Mouse (Mus musculus): ENCODE measurements around the gene Syt16. TPM values are rescaled to one million over a fixed set of nuclear protein-coding genes. Genes with fewer than 3 reads are reported as not detected.
A peak's percentile ranks its signal among the peaks of the same experiment; 100 is the strongest.

Gene Syt16
- polyA plus RNA-seq, 1 experiment from 2014 or later: 1.8 TPM

DNA sequence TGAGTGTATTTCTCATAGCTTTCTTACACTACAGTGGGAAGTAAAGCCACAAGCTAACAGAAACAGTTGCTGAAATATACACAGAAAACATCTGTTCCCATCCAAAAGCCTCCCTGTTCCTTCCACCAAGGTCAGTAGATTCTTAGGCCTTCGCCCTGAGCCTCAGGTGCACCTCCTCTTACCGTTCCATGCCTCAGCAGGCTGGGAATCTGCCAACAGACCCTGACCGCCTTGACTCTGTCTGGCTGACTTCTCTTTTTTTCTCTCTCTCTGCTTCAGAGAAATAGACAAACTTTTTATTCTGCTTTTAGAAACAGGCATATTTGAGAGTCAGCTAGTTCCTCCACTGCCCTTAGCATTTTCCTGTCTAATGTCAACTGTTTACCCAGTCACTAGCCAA is 19.3 kb upstream of the Syt16 start:
- Histone ChIP-seq H3K36me3 (replicated peaks) (peaks cover 97% of the 10 kb centered on the region), H3K4me3 (no peak overlapping the region), H3K27me3 (ENCODE audit: poor library complexity, severe bottlenecking) (no peaks in the 10 kb centered on the region), H3K9me3 (no peaks in the 10 kb centered on the region), H3K4me1 (no peaks in the 10 kb centered on the region), H3K27ac (no peak overlapping the region)
- DNase-seq (ENCODE audit: extremely low spot score, low spot score): no peak
- WGBS: 96% methylated on average over 3 of the region's 3 CpGs

DNA sequence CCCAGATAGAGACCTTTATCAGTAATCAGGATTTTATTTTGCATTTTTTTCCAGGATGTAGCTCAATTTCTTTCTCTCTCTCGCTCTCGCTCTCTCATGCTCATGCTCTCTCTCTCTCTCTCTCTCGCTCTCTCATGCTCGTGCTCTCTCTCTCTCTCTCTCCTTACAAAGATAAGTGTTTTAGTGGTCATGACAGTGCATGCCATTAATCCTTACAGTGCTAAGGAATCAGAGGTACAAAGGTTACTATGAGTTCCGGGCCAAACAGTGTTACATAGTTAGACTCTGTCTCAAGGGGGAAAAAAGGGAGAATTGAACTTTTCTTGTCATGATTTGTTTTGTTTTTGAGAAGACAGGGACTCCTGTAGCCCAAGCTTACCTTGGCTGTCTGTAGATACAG is 17.8 kb upstream of the Syt16 start:
- Histone ChIP-seq H3K4me1 (no peaks in the 10 kb centered on the region), H3K9me3 (no peaks in the 10 kb centered on the region), H3K27me3 (ENCODE audit: poor library complexity, severe bottlenecking) (no peaks in the 10 kb centered on the region), H3K27ac (no peak overlapping the region), H3K36me3 (replicated peaks) (peaks cover 97% of the 10 kb centered on the region), H3K4me3 (no peak overlapping the region)
- WGBS: 90% methylated on average over 5 of the region's 5 CpGs
- no peak for DNase-seq (ENCODE audit: extremely low spot score, low spot score)

DNA sequence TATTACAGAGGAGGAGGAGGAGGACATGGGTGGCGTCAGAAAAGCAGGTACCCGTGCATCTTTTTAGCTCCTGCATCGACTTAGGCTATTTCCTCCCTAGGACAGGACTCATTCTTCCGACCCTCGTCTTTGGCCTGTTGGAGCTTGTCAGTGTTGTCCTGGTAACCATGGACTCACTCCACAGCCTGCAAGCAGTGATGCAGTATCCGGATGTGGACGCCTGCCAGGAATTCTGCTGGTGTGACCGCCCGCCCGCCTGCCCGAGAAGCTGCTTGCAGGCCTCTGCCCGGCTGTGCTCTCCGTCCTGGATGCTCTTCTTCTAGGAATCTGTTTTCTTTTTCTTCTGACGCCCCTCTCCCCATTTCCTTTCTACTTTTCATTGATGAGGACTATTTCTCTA is 14.9 kb upstream of the Syt16 start:
- Histone ChIP-seq H3K4me1 (no peaks in the 10 kb centered on the region), H3K36me3 (replicated peaks) (peaks cover 90% of the 10 kb centered on the region), H3K9me3 (no peaks in the 10 kb centered on the region), H3K27ac (no peak overlapping the region), H3K27me3 (ENCODE audit: poor library complexity, severe bottlenecking) (no peaks in the 10 kb centered on the region), H3K4me3 (no peak overlapping the region)
- DNase-seq (ENCODE audit: extremely low spot score, low spot score): no peak
- WGBS: 91% methylated on average over 14 of the region's 14 CpGs

DNA sequence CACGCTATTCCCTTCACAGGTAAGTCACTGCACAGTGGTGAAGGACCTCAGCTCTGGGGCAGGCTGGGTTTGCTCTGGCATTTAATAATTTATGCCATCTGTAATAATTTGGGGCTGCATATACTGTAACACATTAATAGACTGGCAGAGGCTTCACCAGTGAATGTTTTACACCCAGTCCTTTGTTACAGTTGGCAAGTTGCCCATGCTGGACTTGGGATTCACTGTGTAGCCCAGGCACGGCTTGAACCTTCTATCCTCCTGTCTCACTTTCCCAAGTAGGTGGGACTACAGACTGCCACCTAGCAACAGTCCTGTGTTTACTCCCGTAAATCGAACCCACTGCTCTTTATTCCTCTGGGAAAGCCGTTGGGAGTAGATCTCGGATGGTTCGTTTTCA is 11.2 kb upstream of the Syt16 start:
- no peak for DNase-seq (ENCODE audit: extremely low spot score, low spot score)
- Histone ChIP-seq H3K27me3 (ENCODE audit: poor library complexity, severe bottlenecking) (no peaks in the 10 kb centered on the region), H3K4me3 (no peak overlapping the region), H3K4me1 (no peaks in the 10 kb centered on the region), H3K36me3 (replicated peaks) (peaks cover 55% of the 10 kb centered on the region), H3K9me3 (no peaks in the 10 kb centered on the region), H3K27ac (no peak overlapping the region)
- WGBS: 91% methylated on average over 7 of the region's 7 CpGs

DNA sequence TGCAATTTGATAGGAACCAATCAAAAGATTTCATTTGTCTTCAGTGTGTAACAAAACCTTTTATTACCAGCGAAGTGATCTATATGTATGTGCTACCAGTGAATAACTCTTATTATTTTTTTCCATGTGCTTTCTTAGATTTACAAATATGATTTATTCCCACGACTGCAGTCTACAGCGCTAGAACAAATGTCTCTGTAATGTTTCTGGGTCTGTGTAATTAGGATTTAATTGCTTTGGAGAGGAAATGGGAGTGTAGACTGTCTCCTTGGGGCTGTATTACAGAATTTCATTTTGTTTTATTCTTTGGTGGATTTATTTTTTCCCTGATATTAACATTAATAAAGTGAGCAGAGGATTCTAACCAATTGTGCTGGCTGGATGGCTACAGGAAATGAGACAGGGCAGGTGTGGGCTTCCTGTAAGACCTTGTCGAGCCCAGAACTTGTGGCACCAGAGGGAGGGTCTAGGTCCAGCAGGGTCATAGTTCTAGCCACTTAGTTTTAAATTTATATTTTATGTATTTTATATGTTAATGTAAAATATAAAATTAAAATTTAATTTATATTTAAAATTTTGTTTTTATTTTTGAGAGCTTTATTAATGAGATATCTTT is 9.0 kb upstream of the Syt16 start:
- 91% methylated on average over 4 of the region's 4 CpGs for WGBS
- Histone ChIP-seq H3K4me1 (no peaks in the 10 kb centered on the region), H3K4me3 (no peak overlapping the region), H3K36me3 (replicated peaks) (peaks cover 32% of the 10 kb centered on the region), H3K9me3 (no peaks in the 10 kb centered on the region), H3K27me3 (ENCODE audit: poor library complexity, severe bottlenecking) (peaks cover 4% of the 10 kb centered on the region; the same call in 1 of the 2 replicates), H3K27ac (no peak overlapping the region)
- DNase-seq (ENCODE audit: extremely low spot score, low spot score): no peak

DNA sequence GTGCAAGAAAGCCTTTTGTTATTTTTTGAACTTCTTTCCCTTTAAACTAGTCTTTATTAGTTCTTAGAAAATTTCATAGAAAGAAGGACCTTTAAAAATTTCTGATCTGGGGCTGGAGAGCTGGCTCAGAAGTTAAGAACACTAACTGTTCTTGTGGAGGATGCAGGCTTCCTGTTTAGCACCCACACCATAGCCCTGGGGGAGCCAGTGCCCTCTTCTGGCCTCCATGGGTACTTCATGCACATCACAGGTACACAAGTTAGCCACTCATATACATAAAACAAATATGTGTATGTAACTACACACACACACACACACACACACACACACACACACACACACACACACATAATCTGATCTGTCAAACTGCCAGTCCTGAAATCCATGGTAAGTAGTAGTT is 7.9 kb upstream of the Syt16 start:
- H3K9me3 ChIP-seq: no peaks in the 10 kb centered on the region
- H3K4me3 ChIP-seq: no peak overlapping the region
- no peak overlapping the region for H3K27ac ChIP-seq
- H3K27me3 ChIP-seq (ENCODE audit: poor library complexity, severe bottlenecking): peaks cover 6% of the 10 kb centered on the region; the same call in 1 of the 2 replicates
- no peaks in the 10 kb centered on the region for H3K4me1 ChIP-seq
- DNase-seq (ENCODE audit: extremely low spot score, low spot score): peak; percentile 22
- H3K36me3 ChIP-seq (replicated peaks): peaks cover 22% of the 10 kb centered on the region

DNA sequence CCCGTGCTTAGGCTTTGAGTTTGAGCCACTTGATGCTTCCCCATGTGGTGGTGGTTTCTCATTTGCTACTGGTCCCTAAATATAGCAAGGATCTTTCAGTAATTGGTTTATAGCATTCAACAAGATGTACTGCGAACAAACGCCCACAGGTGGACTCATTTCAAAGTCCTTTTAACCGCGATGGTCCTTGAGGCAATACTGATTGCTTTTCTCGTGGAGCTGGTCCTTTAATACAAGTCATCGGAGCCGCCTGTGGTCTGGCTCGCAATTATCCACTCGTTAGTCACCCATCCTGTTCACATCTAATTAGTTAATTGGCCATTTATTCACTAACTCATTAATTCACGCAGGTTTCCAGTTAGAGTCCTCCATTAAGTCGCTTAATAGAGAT is 560 bp upstream of the Syt16 start:
- H3K4me3 ChIP-seq: peak overlapping the region; percentile 65; the same call in 1 of the 2 replicates
- H3K27ac ChIP-seq: no peak overlapping the region
- no peaks in the 10 kb centered on the region for H3K36me3 ChIP-seq (replicated peaks)
- no peaks in the 10 kb centered on the region for H3K9me3 ChIP-seq
- WGBS: 45% methylated on average over 12 of the region's 12 CpGs
- H3K27me3 ChIP-seq (ENCODE audit: poor library complexity, severe bottlenecking): peaks cover 55% of the 10 kb centered on the region
- DNase-seq (ENCODE audit: extremely low spot score, low spot score): no peak
- H3K4me1 ChIP-seq: peaks cover 13% of the 10 kb centered on the region

DNA sequence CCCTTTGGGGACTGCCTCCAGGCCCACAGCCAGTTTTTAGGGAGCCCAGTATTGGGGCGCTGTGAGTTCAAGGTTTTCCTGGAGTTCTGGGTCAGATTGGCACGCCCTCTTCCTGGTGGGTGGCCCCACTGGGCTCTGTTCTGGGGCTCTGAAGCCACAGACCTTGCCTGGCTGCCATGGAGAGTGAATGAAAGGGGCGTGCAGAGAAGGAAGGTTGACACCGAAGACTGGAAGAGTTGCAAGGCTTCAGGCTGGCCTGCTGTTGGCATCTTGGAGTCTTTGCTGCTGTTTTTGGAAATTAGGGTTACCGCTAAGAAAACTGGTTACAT is 631 bp downstream of the Syt16 start:
- peaks cover 55% of the 10 kb centered on the region for H3K27me3 ChIP-seq (ENCODE audit: poor library complexity, severe bottlenecking)
- peak overlapping the region; percentile 65 for H3K4me3 ChIP-seq
- 30% methylated on average over 5 of the region's 5 CpGs for WGBS
- H3K4me1 ChIP-seq: peaks cover 13% of the 10 kb centered on the region
- H3K9me3 ChIP-seq: no peaks in the 10 kb centered on the region
- H3K36me3 ChIP-seq (replicated peaks): no peaks in the 10 kb centered on the region
- peak; percentile 29 for DNase-seq (ENCODE audit: extremely low spot score, low spot score)
- H3K27ac ChIP-seq: peak overlapping the region; percentile 79

DNA sequence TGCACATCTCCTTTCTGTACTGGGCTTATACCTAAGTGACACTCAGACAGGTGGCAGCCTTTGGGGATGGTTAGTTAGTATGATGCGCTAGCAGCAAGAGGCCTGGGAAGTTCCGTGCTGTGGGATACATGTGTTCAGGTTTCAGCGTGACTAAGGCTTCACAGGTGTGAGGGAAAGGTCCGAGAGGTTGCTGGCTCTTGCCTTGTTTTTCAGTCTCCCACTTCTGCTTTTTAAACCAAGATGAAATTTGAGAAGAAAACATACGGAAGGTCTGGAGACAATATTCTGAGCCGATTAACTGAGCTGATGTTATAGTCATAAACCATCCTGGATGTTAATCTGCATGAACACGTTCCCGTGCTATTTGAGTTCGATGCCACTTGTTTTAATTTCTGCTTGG is 5.0 kb downstream of the Syt16 start:
- H3K27me3 ChIP-seq (ENCODE audit: poor library complexity, severe bottlenecking): peaks cover 25% of the 10 kb centered on the region
- no peaks in the 10 kb centered on the region for H3K36me3 ChIP-seq (replicated peaks)
- H3K9me3 ChIP-seq: no peaks in the 10 kb centered on the region
- H3K4me1 ChIP-seq: peaks cover 8% of the 10 kb centered on the region
- no peak for DNase-seq (ENCODE audit: extremely low spot score, low spot score)
- H3K27ac ChIP-seq: no peak overlapping the region
- H3K4me3 ChIP-seq: no peak overlapping the region
- 88% methylated on average over 9 of the region's 9 CpGs for WGBS

DNA sequence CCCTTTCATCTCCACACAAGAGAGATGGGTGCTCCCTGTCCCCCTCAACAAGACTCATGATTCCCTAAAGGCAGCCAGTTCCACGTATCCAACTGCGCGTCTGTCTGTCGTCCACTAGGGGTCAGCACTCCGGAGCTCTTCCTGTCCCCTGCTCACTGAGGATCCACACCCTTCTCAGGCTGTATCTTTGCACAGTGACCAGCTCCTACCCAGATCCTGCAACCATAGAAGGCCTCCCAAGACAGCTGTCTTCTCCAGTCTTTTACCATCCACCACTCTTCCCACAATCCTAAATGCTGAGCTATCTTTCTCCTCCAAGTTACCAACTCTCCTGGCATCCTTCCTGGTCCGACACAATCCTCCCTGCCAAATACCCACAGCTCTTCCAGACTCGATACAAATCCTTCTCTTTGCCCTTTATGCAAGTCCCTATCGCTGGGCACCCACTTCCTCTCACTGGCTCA is 12.0 kb downstream of the Syt16 start:
- peak; percentile 45 for DNase-seq (ENCODE audit: extremely low spot score, low spot score)
- H3K4me3 ChIP-seq: no peak overlapping the region
- H3K27ac ChIP-seq: no peak overlapping the region
- no peaks in the 10 kb centered on the region for H3K9me3 ChIP-seq
- H3K27me3 ChIP-seq (ENCODE audit: poor library complexity, severe bottlenecking): peaks cover 3% of the 10 kb centered on the region; the same call in 1 of the 2 replicates
- peaks cover 6% of the 10 kb centered on the region for H3K4me1 ChIP-seq
- WGBS: 28% methylated on average over 8 of the region's 8 CpGs
- no peaks in the 10 kb centered on the region for H3K36me3 ChIP-seq (replicated peaks)

DNA sequence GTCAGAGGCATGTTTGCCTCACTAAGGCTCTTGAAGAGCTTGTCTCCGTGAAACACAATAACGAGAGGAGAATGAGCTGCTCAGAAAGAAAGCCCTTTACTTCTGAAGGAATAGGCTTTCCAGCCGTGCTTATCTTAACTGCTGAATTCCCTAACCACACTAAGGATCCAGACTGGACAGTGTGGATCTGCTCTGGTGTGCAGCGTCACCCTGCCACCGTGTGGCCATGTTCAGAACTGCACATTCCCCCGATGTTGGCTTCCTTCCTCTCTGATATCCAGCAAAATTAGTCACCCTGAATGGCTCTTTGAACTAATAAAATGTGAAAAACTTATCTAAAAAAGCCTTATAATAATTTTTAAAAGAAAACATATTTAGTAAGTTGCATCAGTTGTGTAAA is 16.3 kb downstream of the Syt16 start:
- H3K4me1 ChIP-seq: peaks cover 6% of the 10 kb centered on the region
- peak; percentile 73 for DNase-seq (ENCODE audit: extremely low spot score, low spot score)
- H3K27me3 ChIP-seq (ENCODE audit: poor library complexity, severe bottlenecking): peaks cover 3% of the 10 kb centered on the region; the same call in 1 of the 2 replicates
- H3K4me3 ChIP-seq: no peak overlapping the region
- no peak overlapping the region for H3K27ac ChIP-seq
- WGBS: 1% methylated on average over 6 of the region's 6 CpGs
- no peaks in the 10 kb centered on the region for H3K9me3 ChIP-seq
- no peaks in the 10 kb centered on the region for H3K36me3 ChIP-seq (replicated peaks)

DNA sequence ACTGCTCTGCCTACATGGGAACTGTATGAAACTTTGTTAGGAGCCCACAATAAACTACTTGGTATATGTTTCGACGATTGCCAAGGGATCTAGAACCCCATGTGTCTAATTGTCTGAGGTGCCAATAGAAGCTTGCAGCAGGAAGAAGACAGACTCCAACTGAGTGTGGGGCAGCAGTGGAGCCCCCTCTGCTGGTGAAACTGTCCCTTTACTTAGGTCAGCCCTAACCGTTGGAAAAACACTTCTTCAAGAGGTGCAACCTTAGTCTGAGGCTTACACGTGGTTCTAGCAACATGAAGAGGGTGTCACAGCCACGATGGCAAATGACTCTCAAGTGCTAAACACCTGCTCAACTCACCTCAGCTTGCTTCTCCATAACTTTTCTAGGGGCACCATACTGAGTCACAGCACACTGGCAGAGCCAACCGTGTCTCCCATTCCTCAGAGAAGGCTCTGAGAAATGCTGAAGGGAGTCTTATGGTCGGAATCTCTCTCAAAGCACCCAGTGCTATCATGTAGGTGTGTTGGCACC is 17.3 kb downstream of the Syt16 start:
- Histone ChIP-seq H3K4me1 (peaks cover 6% of the 10 kb centered on the region), H3K36me3 (replicated peaks) (no peaks in the 10 kb centered on the region), H3K27ac (no peak overlapping the region), H3K27me3 (ENCODE audit: poor library complexity, severe bottlenecking) (peaks cover 3% of the 10 kb centered on the region; the same call in 1 of the 2 replicates), H3K9me3 (no peaks in the 10 kb centered on the region), H3K4me3 (no peak overlapping the region)
- WGBS: 66% methylated on average over 7 of the region's 7 CpGs
- no peak for DNase-seq (ENCODE audit: extremely low spot score, low spot score)

DNA sequence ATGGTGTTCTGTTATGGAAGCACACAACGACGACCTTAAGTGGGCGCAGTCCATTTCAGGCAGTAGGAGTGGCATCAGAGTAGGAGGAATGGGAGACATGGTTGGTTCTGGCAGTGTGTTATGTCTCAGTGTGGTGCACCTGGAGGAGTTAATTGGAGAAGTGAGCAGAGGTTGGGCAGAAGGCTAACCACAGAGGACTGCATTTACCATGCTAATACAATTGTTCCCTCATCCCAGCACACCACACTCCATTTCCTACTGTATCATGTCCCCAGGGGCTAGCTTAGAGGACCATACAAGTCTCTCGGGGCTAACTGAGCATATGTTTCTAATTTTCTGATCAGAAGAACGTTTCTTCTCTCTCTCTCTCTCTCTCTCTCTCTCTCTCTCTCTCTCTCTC is 18.0 kb downstream of the Syt16 start:
- Histone ChIP-seq H3K4me1 (peaks cover 6% of the 10 kb centered on the region), H3K9me3 (no peaks in the 10 kb centered on the region), H3K27me3 (ENCODE audit: poor library complexity, severe bottlenecking) (peaks cover 3% of the 10 kb centered on the region; the same call in 1 of the 2 replicates), H3K27ac (no peak overlapping the region), H3K36me3 (replicated peaks) (no peaks in the 10 kb centered on the region), H3K4me3 (no peak overlapping the region)
- 75% methylated on average over 5 of the region's 5 CpGs for WGBS
- no peak for DNase-seq (ENCODE audit: extremely low spot score, low spot score)

DNA sequence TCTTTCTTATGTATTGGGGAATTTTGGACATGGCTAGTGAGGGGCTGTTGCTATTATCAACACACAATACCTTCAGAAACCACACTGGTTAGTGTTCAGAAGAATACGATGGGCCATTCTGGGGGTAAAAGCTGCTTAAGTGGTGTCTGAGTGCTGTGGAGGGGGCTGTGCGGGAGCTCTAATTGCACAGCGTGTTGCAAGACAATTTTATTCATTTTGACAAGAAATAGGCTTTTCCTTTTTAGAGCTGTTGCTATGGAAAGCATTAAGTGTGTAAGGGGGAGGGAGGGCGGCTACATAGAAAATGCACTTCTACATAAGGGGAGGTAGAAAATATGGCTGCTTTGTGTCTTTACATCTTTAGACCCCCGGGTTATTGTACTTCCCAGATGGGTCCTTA is 25.8 kb downstream of the Syt16 start:
- Histone ChIP-seq H3K27ac (no peak overlapping the region), H3K36me3 (replicated peaks) (no peaks in the 10 kb centered on the region), H3K4me3 (no peak overlapping the region), H3K9me3 (no peaks in the 10 kb centered on the region), H3K27me3 (ENCODE audit: poor library complexity, severe bottlenecking) (no peaks in the 10 kb centered on the region), H3K4me1 (peaks cover 6% of the 10 kb centered on the region)
- WGBS: 74% methylated on average over 5 of the region's 5 CpGs
- DNase-seq (ENCODE audit: extremely low spot score, low spot score): no peak

All from forebrain, embryonic 10.5 days (tissue).